Mouse (Mus musculus) limb, embryonic 14.5 days (tissue): ENCODE data around the gene Sbf2. TPM values are rescaled to one million over a fixed set of nuclear protein-coding genes. Genes with fewer than 3 reads are reported as not detected.

ENCODE experiments used
- ATAC-seq: fragments of 200-750 bp; cut with Nextera tagmentation; 2 replicates; pipeline ENCODE4 v1.8.0; 2017; ENCODE audit warnings: low read depth, moderate number of reproducible peaks, moderate TSS enrichment; ENCODE audit not compliant: low FRiP score
- DNase-seq: peaks from one replicate; pipeline ENCODE4 v3.0.0-alpha.2; 2015; ENCODE audit warnings: low spot score
- H3K27ac ChIP-seq: fragments of 300-500 bp; sonication (generic); replicated peaks from 2 replicates; pipeline ENCODE4 v1.5.1; 2014; ENCODE audit warnings: low read depth, mild to moderate bottlenecking, low read length, moderate library complexity, mixed read lengths
- H3K27me3 ChIP-seq: fragments of 300-500 bp; sonication (generic); 2 replicates; pipeline ENCODE4 v1.6.1; 2014; ENCODE audit warnings: low read length, mixed read lengths; ENCODE audit not compliant: control insufficient read depth, insufficient read depth
- H3K36me3 ChIP-seq: fragments of 300-500 bp; sonication (generic); 2 replicates; pipeline ENCODE4 v1.6.1; 2014; ENCODE audit warnings: mild to moderate bottlenecking, low read length, moderate library complexity, mixed read lengths; ENCODE audit not compliant: control insufficient read depth, insufficient read depth
- H3K4me1 ChIP-seq: fragments of 300-500 bp; sonication (generic); 2 replicates; pipeline ENCODE4 v1.6.1; 2014; ENCODE audit warnings: antibody characterized with exemption, low read length, mixed read lengths; ENCODE audit not compliant: control insufficient read depth, insufficient read depth
- H3K4me2 ChIP-seq: fragments of 300-500 bp; sonication (generic); replicated peaks from 2 replicates; pipeline ENCODE4 v1.6.1; 2014; ENCODE audit warnings: low read depth, mild to moderate bottlenecking, low read length, moderate library complexity; ENCODE audit not compliant: severe bottlenecking
- H3K4me3 ChIP-seq: fragments of 300-500 bp; sonication (generic); replicated peaks from 2 replicates; pipeline ENCODE4 v1.5.1; 2014; ENCODE audit warnings: low read length
- H3K9ac ChIP-seq: fragments of 300-500 bp; sonication (generic); 2 replicates; pipeline ENCODE4 v1.6.1; 2014; ENCODE audit warnings: mild to moderate bottlenecking, low read depth, low read length, moderate library complexity; ENCODE audit not compliant: severe bottlenecking
- H3K9me3 ChIP-seq: fragments of 300-500 bp; sonication (generic); 2 replicates; pipeline ENCODE4 v1.6.1; 2016; ENCODE audit warnings: low read length; ENCODE audit not compliant: control insufficient read depth
- POLR2A ChIP-seq: fragments of 200-500 bp; IDR thresholded peaks from 2 replicates; pipeline ENCODE4 v1.8.0; 2012; ENCODE audit warnings: inconsistent platforms, mild to moderate bottlenecking, moderate library complexity, borderline replicate concordance; ENCODE audit not compliant: insufficient read depth, insufficient read length; ENCODE audit errors: extremely low read depth
- WGBS: fragments of 180-500 bp; shearing (Covaris S2); extraction: QIAGEN DNeasy Blood & Tissue Kit; methylation state at CpG from one replicate; pipeline ENCODE4 v1.1.7; 2014; 5-methylcytosine and 5-hydroxymethylcytosine counted together
- polyA plus RNA-seq, 2 experiments: library from polyadenylated mRNA; depleted of rRNA in 1 of 2; stranded (reverse) in 1 of 2; unstranded in 1 of 2; fragments of >200 nt; fragmentation: Nextera tagmentation in 1 of 2; extraction: Ambion mirVana in 1 of 2; gene quantifications; 2 replicates each; pipeline versions ENCODE4 v1.2.1 to v1.2.3; 2012 to 2014

Sbf2 gene
- polyA plus RNA-seq, 2 experiments = 24.7 TPM

- H3K27ac ChIP-seq = no peak overlapping the region
- H3K4me3 ChIP-seq = no peak overlapping the region
- 95% methylated on average over 9 of the region's 9 CpGs for WGBS
- no peak overlapping the region for H3K4me2 ChIP-seq
- DNase-seq (no peak), ATAC-seq (no peak)
- H3K36me3 ChIP-seq = peaks cover 78% of the 10 kb centered on the region
- TF ChIP-seq POLR2A = no peak
- H3K4me1 ChIP-seq = no peaks in the 10 kb centered on the region
- H3K9ac ChIP-seq = no peak overlapping the region
- no peaks in the 10 kb centered on the region for H3K9me3 ChIP-seq
- no peaks in the 10 kb centered on the region for H3K27me3 ChIP-seq
Observed at GRCm38 (mm10) chr7:110313392-110314055, 301.2 kb downstream of the Sbf2 start.

GRCm38 (mm10) chr7:110309246-110309645, 305.5 kb downstream of the Sbf2 start:
- WGBS = 90% methylated on average over 8 of the region's 8 CpGs

GRCm38 (mm10) chr7:110307741-110308140, 307.0 kb downstream of the Sbf2 start:
- ATAC-seq (no peak), DNase-seq (no peak)
- Histone ChIP-seq H3K4me1 (no peaks in the 10 kb centered on the region), H3K4me2 (no peak overlapping the region), H3K27ac (no peak overlapping the region), H3K27me3 (no peaks in the 10 kb centered on the region), H3K4me3 (no peak overlapping the region), H3K36me3 (peaks cover 41% of the 10 kb centered on the region), H3K9me3 (no peaks in the 10 kb centered on the region), H3K9ac (no peak overlapping the region)
- TF ChIP-seq POLR2A = no peak
- WGBS = 74% methylated on average over 11 of the region's 11 CpGs

More at GRCm38 (mm10) chr7:110309246-110309645, 305.5 kb downstream of the Sbf2 start:
- H3K9me3 ChIP-seq = no peaks in the 10 kb centered on the region
- H3K4me3 ChIP-seq = no peak overlapping the region
- ATAC-seq = no peak
- peaks cover 53% of the 10 kb centered on the region for H3K36me3 ChIP-seq
- H3K4me1 ChIP-seq = no peaks in the 10 kb centered on the region
- H3K9ac ChIP-seq = no peak overlapping the region
- no peaks in the 10 kb centered on the region for H3K27me3 ChIP-seq
- no peak for DNase-seq
- TF ChIP-seq POLR2A = no peak
- no peak overlapping the region for H3K4me2 ChIP-seq
- H3K27ac ChIP-seq = no peak overlapping the region

- no peak for ATAC-seq
- WGBS = 44% methylated on average over 5 of the region's 5 CpGs
- DNase-seq = no peak
Observed at GRCm38 (mm10) chr7:110306281-110306680, 308.4 kb downstream of the Sbf2 start.

GRCm38 (mm10) chr7:110305486-110305885, 309.2 kb downstream of the Sbf2 start:
- DNase-seq (no peak), ATAC-seq (no peak)
- H3K36me3 ChIP-seq = peaks cover 25% of the 10 kb centered on the region
- H3K27ac ChIP-seq = no peak overlapping the region
- 94% methylated on average over 4 of the region's 4 CpGs for WGBS
- TF ChIP-seq POLR2A = no peak
- no peaks in the 10 kb centered on the region for H3K4me1 ChIP-seq
- H3K9ac ChIP-seq = no peak overlapping the region
- no peaks in the 10 kb centered on the region for H3K27me3 ChIP-seq
- no peak overlapping the region for H3K4me3 ChIP-seq
- no peak overlapping the region for H3K4me2 ChIP-seq
- H3K9me3 ChIP-seq = no peaks in the 10 kb centered on the region

More at GRCm38 (mm10) chr7:110306281-110306680, 308.4 kb downstream of the Sbf2 start:
- Histone ChIP-seq H3K27me3 (no peaks in the 10 kb centered on the region), H3K27ac (no peak overlapping the region), H3K36me3 (peaks cover 28% of the 10 kb centered on the region), H3K4me1 (no peaks in the 10 kb centered on the region), H3K4me2 (no peak overlapping the region), H3K4me3 (no peak overlapping the region), H3K9ac (no peak overlapping the region), H3K9me3 (no peaks in the 10 kb centered on the region)
- TF ChIP-seq POLR2A = no peak
